Mouse (Mus musculus) midbrain, embryonic 14.5 days (tissue): ENCODE results near the gene Snrnp70. TPM values are rescaled to one million over a fixed set of nuclear protein-coding genes. Genes with fewer than 3 reads are reported as not detected.

ENCODE experiments used
- ATAC-seq: fragments of 200-750 bp; cut with Nextera tagmentation; 2 replicates; pipeline ENCODE4 v1.8.0; 2017; ENCODE audit warnings: moderate number of reproducible peaks, moderate library complexity; ENCODE audit not compliant: low FRiP score, low TSS enrichment
- DNase-seq: peaks from one replicate; pipeline ENCODE4 v3.0.0-alpha.2; 2015
- H3K27ac ChIP-seq: fragments of 300-500 bp; sonication (generic); replicated peaks from 2 replicates; pipeline ENCODE4 v1.5.1; 2014; ENCODE audit warnings: mild to moderate bottlenecking, low read depth, low read length, moderate library complexity
- H3K27me3 ChIP-seq: fragments of 300-500 bp; sonication (generic); 2 replicates; pipeline ENCODE4 v1.6.1; 2014; ENCODE audit warnings: low read length, control low read depth, mixed read lengths; ENCODE audit not compliant: control insufficient read depth, insufficient read depth
- H3K36me3 ChIP-seq: fragments of 300-500 bp; sonication (generic); 2 replicates; pipeline ENCODE4 v1.6.1; 2014; ENCODE audit warnings: low read length, control low read depth; ENCODE audit not compliant: control insufficient read depth, insufficient read depth
- H3K4me1 ChIP-seq: fragments of 300-500 bp; sonication (generic); 2 replicates; pipeline ENCODE4 v1.6.1; 2014; ENCODE audit warnings: mild to moderate bottlenecking, antibody characterized with exemption, low read length, control low read depth; ENCODE audit not compliant: control insufficient read depth, insufficient read depth
- H3K4me2 ChIP-seq: fragments of 300-500 bp; sonication (generic); 2 replicates; pipeline ENCODE4 v1.6.1; 2014; ENCODE audit warnings: mild to moderate bottlenecking, low read length, moderate library complexity
- H3K4me3 ChIP-seq: fragments of 300-500 bp; sonication (generic); replicated peaks from 2 replicates; pipeline ENCODE4 v1.5.1; 2014; ENCODE audit warnings: low read depth, low read length
- H3K9ac ChIP-seq: fragments of 300-500 bp; sonication (generic); replicated peaks from 2 replicates; pipeline ENCODE4 v1.6.1; 2014; ENCODE audit warnings: mild to moderate bottlenecking, low read length, moderate library complexity
- H3K9me3 ChIP-seq: fragments of 300-500 bp; sonication (generic); 2 replicates; pipeline ENCODE4 v1.6.1; 2016; ENCODE audit warnings: low read length, control low read depth, mixed read lengths; ENCODE audit not compliant: control insufficient read depth
- WGBS: fragments of 180-500 bp; shearing (Covaris S2); extraction: QIAGEN DNeasy Blood & Tissue Kit; methylation state at CpG from one replicate; pipeline ENCODE4 v1.1.7; 2014; 5-methylcytosine and 5-hydroxymethylcytosine counted together
- polyA plus RNA-seq: library from polyadenylated mRNA; unstranded; fragments of >200 nt; fragmentation: Nextera tagmentation; extraction: Ambion mirVana; gene quantifications from 2 replicates; pipeline ENCODE4 v1.2.1, GENCODE M21; 2014

The Snrnp70 gene
- polyA plus RNA-seq, 1 experiment from 2014 or later: 80.6 TPM

DNA sequence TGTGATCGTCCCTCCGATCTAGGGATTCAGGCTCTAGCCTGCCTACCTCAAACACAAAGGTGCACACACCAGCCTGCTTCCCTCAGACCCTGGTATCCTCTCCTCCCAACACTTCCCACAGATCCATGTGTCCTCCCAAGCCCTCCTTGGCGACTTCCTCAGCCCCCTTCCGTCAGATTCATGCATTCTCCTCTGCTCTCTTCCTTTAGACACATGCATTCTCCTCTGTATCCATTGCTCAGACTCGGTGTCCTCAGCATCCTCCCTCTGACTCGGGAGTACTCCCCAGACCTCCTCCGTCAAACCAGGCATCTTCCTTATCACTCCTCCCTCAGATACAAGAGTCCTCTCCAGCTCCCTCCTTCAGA is 38.3 kb upstream of the Snrnp70 start:
- peak overlapping the region; percentile 92 for H3K27ac ChIP-seq
- peak overlapping the region; percentile 58 for H3K9ac ChIP-seq
- no peak for ATAC-seq
- peak overlapping the region; percentile 70 for H3K4me3 ChIP-seq
- no peaks in the 10 kb centered on the region for H3K27me3 ChIP-seq
- H3K36me3 ChIP-seq: peaks cover 32% of the 10 kb centered on the region
- DNase-seq: no peak
- H3K4me1 ChIP-seq: peaks cover 30% of the 10 kb centered on the region
- H3K4me2 ChIP-seq: peak overlapping the region; percentile 64
- no peaks in the 10 kb centered on the region for H3K9me3 ChIP-seq
- WGBS: 2% methylated on average over 7 of the region's 7 CpGs

DNA sequence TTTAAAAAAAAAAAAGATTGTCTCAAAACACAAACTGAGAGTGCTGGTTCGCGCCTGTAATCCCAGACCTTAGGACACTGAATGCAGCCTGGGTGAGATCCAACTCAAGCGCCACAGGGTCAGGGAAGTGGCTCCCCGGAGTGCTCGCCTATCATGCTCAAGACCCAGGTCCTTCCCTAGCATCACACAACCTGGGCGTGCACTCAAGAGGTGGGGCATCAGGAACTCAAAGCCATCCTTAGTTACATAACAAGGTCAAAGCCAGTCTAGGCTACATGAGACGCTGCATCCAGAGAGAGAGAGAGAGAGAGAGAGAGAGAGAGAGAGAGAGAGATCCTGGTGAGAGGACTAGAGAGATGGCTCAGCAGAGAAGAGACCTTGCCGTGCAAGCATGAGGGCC is 31.0 kb upstream of the Snrnp70 start:
- Histone ChIP-seq H3K4me1 (no peaks in the 10 kb centered on the region), H3K9ac (no peak overlapping the region), H3K4me3 (no peak overlapping the region), H3K4me2 (no peak overlapping the region), H3K27ac (no peak overlapping the region), H3K27me3 (no peaks in the 10 kb centered on the region), H3K9me3 (no peaks in the 10 kb centered on the region), H3K36me3 (peaks cover 92% of the 10 kb centered on the region)
- 94% methylated on average over 8 of the region's 8 CpGs for WGBS
- ATAC-seq (no peak), DNase-seq (no peak)

DNA sequence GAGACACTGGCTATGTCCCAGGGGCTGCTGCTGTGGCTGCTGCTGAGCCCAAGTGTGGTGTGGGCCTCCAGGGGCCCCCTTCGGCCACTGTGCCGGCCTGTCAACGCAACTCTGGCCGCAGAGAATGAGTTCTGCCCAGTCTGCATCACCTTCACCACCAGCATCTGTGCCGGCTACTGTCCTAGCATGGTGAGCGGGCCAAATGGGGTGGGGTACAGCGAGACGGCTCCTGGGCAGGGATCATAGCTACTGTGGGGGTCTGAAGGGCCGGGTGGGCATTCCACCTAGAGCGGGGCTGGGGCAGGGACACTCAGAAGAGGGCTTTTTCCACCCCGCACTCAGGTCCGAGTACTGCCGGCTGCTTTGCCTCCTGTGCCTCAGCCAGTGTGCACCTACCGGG is 25.7 kb upstream of the Snrnp70 start:
- Histone ChIP-seq H3K4me3 (no peak overlapping the region), H3K27me3 (peaks cover 39% of the 10 kb centered on the region), H3K9ac (no peak overlapping the region), H3K9me3 (no peaks in the 10 kb centered on the region), H3K4me1 (no peaks in the 10 kb centered on the region), H3K4me2 (no peak overlapping the region), H3K27ac (no peak overlapping the region), H3K36me3 (peaks cover 55% of the 10 kb centered on the region)
- DNase-seq (no peak), ATAC-seq (no peak)
- WGBS: 90% methylated on average over 14 of the region's 14 CpGs

DNA sequence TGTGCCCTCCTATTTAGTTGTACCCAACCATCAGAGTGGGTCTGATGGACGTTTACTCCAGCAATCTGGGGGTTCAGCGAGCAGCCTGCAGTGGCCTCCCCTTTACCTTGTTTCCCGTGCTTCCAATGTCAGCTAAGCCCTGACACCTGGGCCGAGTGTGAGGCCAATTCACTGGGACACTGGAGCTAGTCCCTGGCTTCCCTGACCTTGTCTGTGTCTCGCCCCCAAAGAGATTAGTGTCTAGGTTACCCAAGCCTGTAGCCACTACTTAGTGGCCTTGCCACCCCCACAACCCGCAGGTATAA is 25.0 kb upstream of the Snrnp70 start, which contains the start of gene Lhb:
Lhb (plus strand) TSS at position 206 of the 305 bp plus-strand sequence.
- 52% methylated on average over 6 of the region's 6 CpGs for WGBS
- H3K4me2 ChIP-seq: no peak within 1 kb of the TSS
- no peak within 1 kb of the TSS for H3K9ac ChIP-seq
- H3K4me3 ChIP-seq: no peak within 1 kb of the TSS
- DNase-seq (no peak), ATAC-seq (no peak)
- peaks cover 45% of the 10 kb centered on the region for H3K27me3 ChIP-seq
- no peak within 1 kb of the TSS for H3K27ac ChIP-seq
- no peaks in the 10 kb centered on the region for H3K9me3 ChIP-seq
- H3K4me1 ChIP-seq: no peaks in the 10 kb centered on the region
- peaks cover 51% of the 10 kb centered on the region for H3K36me3 ChIP-seq

DNA sequence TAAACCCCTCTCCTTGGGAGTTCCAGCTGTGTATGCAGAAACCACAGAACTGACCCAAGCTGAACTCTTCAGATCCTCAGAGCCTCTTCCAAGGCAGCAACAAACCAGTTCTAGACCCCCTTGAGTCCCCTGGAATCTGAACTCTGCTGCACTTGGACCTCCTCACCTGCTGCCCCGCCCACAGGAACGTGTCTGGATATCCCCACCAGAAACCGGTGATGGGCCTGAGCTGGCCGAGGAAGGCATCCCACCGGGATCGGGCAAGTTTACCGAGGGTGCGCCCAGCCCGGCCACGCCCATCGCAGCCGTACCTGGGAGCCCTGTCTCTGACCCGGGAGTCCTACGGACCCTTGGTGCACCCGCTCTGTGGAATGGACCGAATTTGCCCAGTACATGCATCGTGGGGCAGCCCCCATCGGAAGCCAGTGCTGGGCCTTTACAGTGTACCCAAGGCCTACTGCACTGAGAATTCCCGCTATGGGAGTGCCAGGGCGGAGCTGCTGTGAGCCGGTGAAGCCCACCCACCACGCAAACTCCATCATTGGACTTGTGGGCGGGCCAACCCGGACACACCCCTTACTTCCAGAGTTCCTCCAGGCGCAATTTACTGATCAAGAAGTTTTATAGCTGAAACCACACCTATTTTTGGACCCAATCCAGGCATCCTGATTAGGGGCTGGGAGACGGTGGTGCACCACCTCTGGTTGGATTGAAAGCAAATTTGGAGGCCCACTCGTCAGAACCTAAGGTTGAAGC is 24.5 kb upstream of the Snrnp70 start:
- DNase-seq (no peak), ATAC-seq (no peak)

DNA sequence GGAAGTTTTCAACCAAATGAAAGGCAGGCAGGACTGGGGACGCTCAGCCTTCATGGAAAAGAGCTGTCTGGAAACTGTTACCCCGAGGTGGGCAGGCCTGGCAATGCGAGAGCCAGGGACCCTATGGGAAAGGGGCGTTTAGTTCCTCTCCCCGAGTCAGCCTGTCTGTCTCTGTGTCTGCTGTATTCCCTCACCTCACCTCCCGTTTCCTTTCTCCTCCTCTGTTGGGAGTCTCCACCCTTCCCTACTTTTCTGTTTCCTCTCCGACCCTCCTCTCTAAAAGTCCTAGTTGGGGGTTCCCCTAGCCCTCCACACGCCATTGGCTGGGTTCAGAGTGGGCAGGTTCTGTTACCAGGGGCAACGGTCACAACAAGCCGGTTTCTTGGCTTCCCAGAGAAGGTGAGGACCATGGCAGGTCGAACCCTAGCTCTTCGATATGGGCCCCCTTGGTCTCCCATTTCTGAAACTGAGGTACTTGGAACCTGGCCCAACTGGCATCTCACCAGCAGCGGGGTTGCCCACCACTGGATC is 22.5 kb upstream of the Snrnp70 start:
- no peak overlapping the region for H3K27ac ChIP-seq
- H3K27me3 ChIP-seq: peaks cover 71% of the 10 kb centered on the region
- H3K4me3 ChIP-seq: no peak overlapping the region
- DNase-seq (no peak), ATAC-seq (no peak)
- no peak overlapping the region for H3K4me2 ChIP-seq
- peaks cover 25% of the 10 kb centered on the region for H3K36me3 ChIP-seq
- H3K9me3 ChIP-seq: no peaks in the 10 kb centered on the region
- peaks cover 3% of the 10 kb centered on the region; the same call in 1 of the 2 replicates for H3K4me1 ChIP-seq
- WGBS: 9% methylated on average over 13 of the region's 13 CpGs
- H3K9ac ChIP-seq: no peak overlapping the region

More for the DNA sequence above, 24.5 kb upstream of the Snrnp70 start:
- H3K36me3 ChIP-seq: peaks cover 45% of the 10 kb centered on the region
- H3K27ac ChIP-seq: no peak overlapping the region
- H3K9ac ChIP-seq: no peak overlapping the region
- H3K4me3 ChIP-seq: no peak overlapping the region
- H3K4me1 ChIP-seq: no peaks in the 10 kb centered on the region
- peaks cover 51% of the 10 kb centered on the region for H3K27me3 ChIP-seq
- H3K4me2 ChIP-seq: no peak overlapping the region
- WGBS: 16% methylated on average over 27 of the region's 27 CpGs
- no peaks in the 10 kb centered on the region for H3K9me3 ChIP-seq

DNA sequence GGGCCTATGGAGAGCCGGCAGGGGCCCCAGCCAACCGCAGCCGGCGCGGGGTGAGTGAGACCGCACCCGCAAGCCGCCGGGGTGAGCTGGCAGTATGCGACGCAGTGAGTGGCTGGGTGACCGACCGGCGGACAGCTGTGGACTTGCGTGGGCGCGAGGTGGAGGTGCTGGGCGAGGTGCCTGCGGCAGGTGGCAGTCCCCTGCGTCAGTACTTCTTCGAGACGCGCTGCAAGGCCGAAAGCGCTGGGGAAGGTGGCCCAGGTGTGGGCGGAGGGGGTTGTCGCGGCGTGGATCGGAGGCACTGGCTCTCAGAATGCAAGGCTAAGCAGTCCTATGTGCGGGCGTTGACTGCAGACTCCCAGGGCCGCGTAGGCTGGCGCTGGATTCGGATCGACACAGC is 20.1 kb upstream of the Snrnp70 start:
- DNase-seq (no peak), ATAC-seq (no peak)
- Histone ChIP-seq H3K27ac (no peak overlapping the region), H3K36me3 (peaks cover 1% of the 10 kb centered on the region; the same call in 1 of the 2 replicates), H3K27me3 (peaks cover 89% of the 10 kb centered on the region), H3K4me1 (peaks cover 3% of the 10 kb centered on the region; the same call in 1 of the 2 replicates), H3K4me3 (0 out of 2 replicates have a peak overlapping the region, but pooled peaks have one; percentile 10), H3K4me2 (no peak overlapping the region), H3K9ac (no peak overlapping the region), H3K9me3 (no peaks in the 10 kb centered on the region)
- WGBS: 9% methylated on average over 37 of the region's 37 CpGs

DNA sequence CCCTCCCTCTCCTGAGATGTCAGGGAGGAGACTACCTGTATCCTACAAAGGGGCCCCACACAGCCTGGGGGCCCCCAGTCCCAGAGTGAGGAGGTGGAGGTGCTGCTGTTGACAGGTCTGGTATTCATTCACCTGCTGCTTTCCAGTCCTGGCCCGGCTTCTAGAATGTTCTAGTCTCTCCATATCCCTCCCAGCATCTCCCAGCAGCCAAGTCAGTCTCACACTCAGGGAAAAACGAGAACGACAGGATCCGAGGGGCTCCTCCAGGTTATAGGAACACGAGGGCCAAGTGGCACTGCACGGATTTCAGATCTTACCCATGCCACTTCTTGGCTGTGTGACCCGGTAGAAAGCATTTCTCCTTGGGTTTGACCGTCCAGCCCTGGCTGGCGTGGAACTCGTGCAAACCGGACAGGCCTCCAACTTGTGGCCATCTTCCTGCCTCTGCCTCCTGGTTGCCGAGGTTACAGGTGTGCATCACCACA is 19.2 kb upstream of the Snrnp70 start:
- Histone ChIP-seq H3K27me3 (peaks cover 93% of the 10 kb centered on the region), H3K9ac (no peak overlapping the region), H3K9me3 (no peaks in the 10 kb centered on the region), H3K27ac (no peak overlapping the region), H3K36me3 (no peaks in the 10 kb centered on the region), H3K4me1 (peaks cover 3% of the 10 kb centered on the region; the same call in 1 of the 2 replicates), H3K4me3 (no peak overlapping the region), H3K4me2 (no peak overlapping the region)
- no peak for ATAC-seq
- WGBS: 43% methylated on average over 12 of the region's 12 CpGs
- DNase-seq: no peak
